Mouse (Mus musculus) cortical plate, adult 2 months (tissue): ENCODE data around the gene Vegfb. TPM values are rescaled to one million over a fixed set of nuclear protein-coding genes. Genes with fewer than 3 reads are reported as not detected.
A peak's percentile ranks its signal among the peaks of the same experiment; 100 is the strongest.

Experiments used
- H3K27ac ChIP-seq: fragments of 200-500 bp; 2 replicates; pipeline ENCODE4 v1.5.1; 2012; ENCODE audit warnings: low read length, control low read depth, inconsistent platforms; ENCODE audit not compliant: insufficient read depth
- H3K4me1 ChIP-seq: fragments of 200-500 bp; 2 replicates; pipeline ENCODE4 v1.6.1; 2011; ENCODE audit warnings: low read length; ENCODE audit not compliant: control insufficient read depth, insufficient read depth
- H3K4me3 ChIP-seq: fragments of 200-500 bp; 2 replicates; pipeline ENCODE4 v1.5.1; 2011; ENCODE audit warnings: mild to moderate bottlenecking, low read length, control low read depth; ENCODE audit not compliant: insufficient read depth
- CTCF ChIP-seq: fragments of 200-500 bp; IDR thresholded peaks from 2 replicates; pipeline ENCODE4 v1.5.1; 2011; ENCODE audit warnings: mild to moderate bottlenecking, control low read depth, low read length; ENCODE audit not compliant: insufficient read depth; ENCODE audit errors: extremely low read depth
- POLR2A ChIP-seq: fragments of 200-500 bp; IDR thresholded peaks from 2 replicates; pipeline ENCODE4 v1.6.1; 2011; ENCODE audit warnings: mild to moderate bottlenecking, low read length, control low read depth; ENCODE audit not compliant: insufficient read depth; ENCODE audit errors: extremely low read depth
- polyA plus RNA-seq: library from polyadenylated mRNA; depleted of rRNA; stranded (reverse); fragments of >200 nt; gene quantifications from 2 replicates; pipeline ENCODE4 v1.2.3, GENCODE M21; 2012

The Vegfb gene
- polyA plus RNA-seq, 1 experiment: 99.6 TPM

GRCm38 (mm10) chr19:6955424-6955823 lies 32.0 kb downstream of the Vegfb start:
- no peak overlapping the region for H3K4me3 ChIP-seq
- peaks cover 2% of the 10 kb centered on the region; the same call in 1 of the 2 replicates for H3K4me1 ChIP-seq
- no peak overlapping the region for H3K27ac ChIP-seq
- TF ChIP-seq CTCF (no peak), POLR2A (no peak)

- peaks cover 2% of the 10 kb centered on the region; the same call in 1 of the 2 replicates for H3K4me1 ChIP-seq
- TF ChIP-seq POLR2A (no peak), CTCF (no peak)
- H3K27ac ChIP-seq: no peak overlapping the region
- H3K4me3 ChIP-seq: no peak overlapping the region
These were observed 33.4 kb downstream of the Vegfb start for GRCm38 (mm10) chr19:6954046-6954445.

GRCm38 (mm10) chr19:6952712-6953037 lies 34.8 kb downstream of the Vegfb start:
- TF ChIP-seq CTCF (no peak), POLR2A (no peak)
- H3K27ac ChIP-seq: peak overlapping the region; percentile 76
- peak overlapping the region; percentile 66 for H3K4me3 ChIP-seq
- H3K4me1 ChIP-seq: peaks cover 2% of the 10 kb centered on the region; the same call in 1 of the 2 replicates

GRCm38 (mm10) chr19:6951994-6952711 lies 35.3 kb downstream of the Vegfb start:
- TF ChIP-seq POLR2A (no peak), CTCF (no peak)
- Histone ChIP-seq H3K4me1 (peaks cover 2% of the 10 kb centered on the region; the same call in 1 of the 2 replicates), H3K4me3 (peak overlapping the region; percentile 66), H3K27ac (peak overlapping the region; percentile 76)

- peak; percentile 69 for TF ChIP-seq POLR2A
- no peak for TF ChIP-seq CTCF
- Histone ChIP-seq H3K27ac (peak overlapping the region; percentile 76), H3K4me1 (peaks cover 2% of the 10 kb centered on the region; the same call in 1 of the 2 replicates)
These were observed 36.0 kb downstream of the Vegfb start for GRCm38 (mm10) chr19:6951381-6951968.

DNA sequence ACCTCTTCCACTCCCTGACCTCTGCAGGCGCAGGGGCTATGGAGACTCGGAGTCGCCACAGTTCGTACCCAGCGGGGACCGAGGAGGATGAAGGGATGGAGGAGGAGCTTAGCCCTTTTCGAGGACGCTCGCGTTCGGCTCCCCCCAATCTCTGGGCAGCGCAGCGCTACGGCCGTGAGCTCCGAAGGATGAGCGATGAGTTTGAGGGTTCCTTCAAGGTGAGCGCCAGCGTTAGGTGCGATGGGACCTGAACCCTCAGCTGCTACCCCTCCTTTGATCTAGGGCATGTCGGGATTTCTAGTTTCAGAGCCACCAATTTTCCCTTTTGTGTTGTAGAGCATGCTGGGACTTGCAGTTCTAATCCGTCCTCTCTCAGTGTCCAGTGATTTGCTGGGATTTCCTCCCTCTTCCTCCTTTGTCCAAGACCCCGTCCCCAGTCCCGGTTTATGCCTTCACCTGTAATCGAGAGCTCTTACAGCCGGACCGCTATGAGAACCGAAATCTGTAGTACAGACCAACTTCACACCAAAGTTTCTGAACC lies 36.8 kb downstream of the Vegfb start:
- Histone ChIP-seq H3K4me1 (peaks cover 2% of the 10 kb centered on the region; the same call in 1 of the 2 replicates), H3K27ac (peak overlapping the region; percentile 72), H3K4me3 (peak overlapping the region; percentile 66)
- TF ChIP-seq POLR2A: peak; percentile 78; the same call in 1 of the 2 replicates
- no peak for TF ChIP-seq CTCF

More at GRCm38 (mm10) chr19:6951381-6951968, 36.0 kb downstream of the Vegfb start:
- H3K4me3 ChIP-seq: peak overlapping the region; percentile 66

- Histone ChIP-seq H3K27ac (no peak overlapping the region), H3K4me3 (peak overlapping the region; percentile 66; the same call in 1 of the 2 replicates), H3K4me1 (peaks cover 2% of the 10 kb centered on the region; the same call in 1 of the 2 replicates)
- no peak for TF ChIP-seq POLR2A
- no peak for TF ChIP-seq CTCF
These were observed 37.5 kb downstream of the Vegfb start for GRCm38 (mm10) chr19:6949951-6950350.

DNA sequence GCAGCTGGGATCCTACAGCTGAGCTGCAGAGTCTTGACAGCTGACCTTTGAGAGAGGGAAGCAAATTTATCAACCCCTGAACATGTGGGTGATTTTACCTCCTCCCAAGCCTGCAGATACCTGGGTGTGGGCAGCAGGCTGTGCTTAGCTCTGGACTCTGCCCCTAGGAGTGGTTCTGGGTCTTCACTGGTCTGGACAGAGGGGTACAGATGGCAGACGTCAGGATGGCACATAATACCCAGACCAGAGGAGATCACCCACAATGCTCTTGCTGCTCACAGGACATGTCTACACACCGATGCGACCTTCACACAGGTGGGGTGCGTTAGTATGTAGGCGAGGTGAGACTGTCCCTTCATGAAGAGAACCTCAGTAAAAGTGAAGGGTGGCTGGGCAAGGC lies 37.9 kb downstream of the Vegfb start:
- Histone ChIP-seq H3K4me1 (peaks cover 2% of the 10 kb centered on the region; the same call in 1 of the 2 replicates), H3K27ac (no peak overlapping the region), H3K4me3 (no peak overlapping the region)
- 0 out of 2 replicates have a peak, but pooled peaks have one; percentile 3 for TF ChIP-seq POLR2A
- TF ChIP-seq CTCF: no peak

DNA sequence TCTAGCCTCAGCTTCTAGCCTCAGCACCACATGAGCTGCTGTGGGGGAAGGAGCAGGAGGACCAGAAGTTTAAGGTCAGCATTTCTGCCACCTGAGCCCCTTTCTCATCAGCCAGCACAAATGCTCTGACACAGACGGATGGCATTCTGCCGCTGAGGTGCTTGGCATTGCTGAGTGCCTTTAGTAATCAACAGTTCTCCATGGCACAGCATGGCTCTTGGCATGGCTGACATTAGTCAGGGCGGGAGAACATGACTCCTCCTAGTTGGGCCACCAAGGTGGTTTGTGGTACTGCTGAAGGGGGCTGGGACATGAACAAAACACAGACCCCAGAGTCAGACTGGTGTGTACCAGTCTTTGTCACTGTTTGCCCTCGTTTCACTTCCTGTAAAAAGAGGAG lies 39.3 kb downstream of the Vegfb start:
- Histone ChIP-seq H3K4me1 (peaks cover 2% of the 10 kb centered on the region; the same call in 1 of the 2 replicates), H3K4me3 (no peak overlapping the region), H3K27ac (no peak overlapping the region)
- TF ChIP-seq CTCF (no peak), POLR2A (no peak)
